Mouse (Mus musculus) liver, embryonic 18 days (tissue): ENCODE measurements around the gene Pxt1. TPM values are rescaled to one million over a fixed set of nuclear protein-coding genes. Genes with fewer than 3 reads are reported as not detected.

ENCODE experiments used
- polyA plus RNA-seq: library from polyadenylated mRNA; depleted of rRNA; stranded (reverse); fragments of >200 nt; gene quantifications from 2 replicates; pipeline ENCODE4 v1.2.3, GENCODE M21; 2012; rRNA removed

Pxt1 gene
- polyA plus RNA-seq: 0.28 and 0.36 TPM in 2 replicates

DNA sequence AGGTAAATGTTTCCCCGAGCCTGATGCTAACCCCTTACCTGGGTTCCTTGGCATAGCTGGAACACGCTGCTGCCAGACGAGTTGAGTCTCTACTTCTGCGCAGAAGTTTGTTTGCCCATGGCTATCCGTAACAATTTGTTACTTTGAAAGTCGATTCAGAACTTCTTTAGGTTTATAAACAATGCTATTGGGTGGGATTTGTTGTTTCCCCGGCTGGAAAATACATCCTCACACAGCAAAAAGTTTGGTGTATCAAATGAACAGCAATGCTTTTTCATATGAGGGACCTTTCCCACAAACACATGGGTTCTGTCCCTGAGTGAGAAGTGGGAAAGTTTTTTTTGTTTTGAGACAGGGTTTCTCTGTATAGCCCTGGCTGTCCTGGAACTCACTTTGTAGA is at the start of gene Pxt1:
Gene Pxt1, minus strand, starts transcription at position 101 of the 400 bp plus-strand sequence.

DNA sequence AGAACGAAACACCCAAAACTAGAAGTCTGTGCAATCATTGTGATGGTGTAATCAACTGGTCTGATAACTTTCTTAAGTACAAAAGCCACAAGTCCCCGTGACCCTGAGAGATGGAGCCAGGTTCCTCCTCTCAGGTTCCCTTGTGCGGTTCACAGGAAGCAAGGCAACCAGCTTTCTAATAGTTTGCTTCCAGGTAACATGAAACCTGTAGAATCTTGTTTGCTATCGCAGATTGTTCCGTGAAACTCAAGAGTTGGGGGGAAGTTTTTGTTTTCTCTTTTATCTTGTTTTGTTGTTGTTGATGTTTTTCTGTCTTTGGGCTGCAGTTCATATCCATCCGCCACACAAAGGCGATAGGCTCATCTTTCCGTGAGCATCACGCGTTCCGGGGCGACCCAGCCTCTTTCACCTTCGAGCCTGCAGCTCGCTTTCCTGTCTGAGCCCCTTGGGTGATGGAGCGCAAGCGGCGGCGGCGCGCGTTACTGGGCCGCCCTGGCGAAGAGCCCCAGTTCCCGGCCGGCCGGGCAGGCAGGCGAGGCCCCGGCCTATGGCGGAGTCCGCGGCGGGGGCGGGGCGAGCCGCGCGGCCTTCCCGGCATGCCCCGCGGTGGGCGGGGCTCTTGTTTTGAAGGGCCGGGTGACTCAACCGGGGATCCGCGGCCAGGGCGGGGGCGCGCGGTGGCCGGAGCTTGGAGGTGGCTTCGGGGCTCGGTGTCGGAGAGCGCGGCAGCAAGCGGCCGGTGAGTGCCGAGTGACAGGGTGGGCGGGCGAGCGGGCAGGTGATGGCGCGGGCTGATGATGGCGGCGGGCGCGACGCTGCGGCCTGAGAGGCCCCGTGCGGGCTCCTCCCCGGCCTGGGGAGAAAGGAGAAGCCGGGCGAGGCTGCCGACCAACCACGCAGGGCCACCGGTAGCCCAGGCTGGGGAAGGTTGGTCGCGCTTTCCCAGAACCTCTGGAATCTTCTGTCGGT is 8.5 kb upstream of the Pxt1 start, which contains the start of gene Kctd20:
Gene Kctd20, plus strand, starts transcription at position 120 of the 969 bp plus-strand sequence.

DNA sequence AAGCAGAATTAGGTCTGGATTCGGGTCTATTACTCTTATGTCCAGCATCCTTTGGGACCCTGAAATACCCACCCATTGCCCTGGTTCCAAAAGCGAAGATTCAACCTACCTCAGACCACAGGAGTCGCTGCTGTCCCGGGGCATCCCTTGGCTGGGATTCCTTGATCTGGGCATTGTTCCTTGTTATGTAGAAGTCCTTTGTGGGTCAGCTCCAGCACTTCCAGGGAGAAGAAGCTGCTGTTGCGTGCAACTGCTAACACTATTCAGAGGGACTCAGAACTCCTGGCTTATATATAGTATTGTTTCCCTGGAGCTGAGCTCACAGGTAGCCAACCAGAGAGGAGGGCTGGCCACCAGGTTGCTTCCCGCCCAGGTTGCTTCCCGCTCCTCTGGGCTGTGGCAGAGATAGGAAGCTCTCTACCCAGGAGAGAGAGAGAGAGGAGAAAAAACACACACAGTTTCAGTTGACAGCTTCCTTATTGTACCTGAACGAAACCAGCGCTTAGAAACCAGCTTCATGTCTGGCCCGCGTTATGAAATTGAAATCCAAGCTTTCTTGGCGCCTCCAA is 28.5 kb downstream of the Pxt1 start, which contains the start of gene 4930539E08Rik:
Gene 4930539E08Rik, minus strand, starts transcription at position 265 of the 569 bp plus-strand sequence.

Other genes starting within 250 kb of the Pxt1 start
- gene AC170998.1, start 217.8 kb downstream of the Pxt1 start, polyA plus RNA-seq: 0.17 and 0.30 TPM in 2 replicates
- 15.2 and 19.5 TPM in 2 replicates for gene Mapk13, start 174.5 kb downstream of the Pxt1 start, polyA plus RNA-seq
- gene Brpf3, start 142.8 kb downstream of the Pxt1 start, polyA plus RNA-seq: 48.5 and 53.0 TPM in 2 replicates
- gene Pnpla1, start 85.4 kb downstream of the Pxt1 start, polyA plus RNA-seq: 0.14 and 0.17 TPM in 2 replicates
- 0.09 and 0.20 TPM in 2 replicates for gene 4930539E08Rik, start 28.5 kb downstream of the Pxt1 start, polyA plus RNA-seq
- gene Kctd20, start 8.1 kb upstream of the Pxt1 start, polyA plus RNA-seq: 28.3 and 28.9 TPM in 2 replicates
- gene Stk38, start 64.2 kb upstream of the Pxt1 start, polyA plus RNA-seq: 31.9 and 34.3 TPM in 2 replicates
- gene Srsf3, start 88.8 kb upstream of the Pxt1 start, polyA plus RNA-seq: 86.2 and 95.4 TPM in 2 replicates
- gene Cdkn1a, start 147.1 kb upstream of the Pxt1 start, polyA plus RNA-seq: 28.8 and 29.6 TPM in 2 replicates
- 20.4 and 34.3 TPM in 2 replicates for gene Rab44, start 170.3 kb upstream of the Pxt1 start, polyA plus RNA-seq